Mouse (Mus musculus) hematopoietic stem cell, adult 5-6 weeks (primary cell): ENCODE results near the gene Glt8d2. TPM values are rescaled to one million over a fixed set of nuclear protein-coding genes. Genes with fewer than 3 reads are reported as not detected.

Experiments
- ATAC-seq, 2 experiments: fragments of 125-278 bp in 1 of 2; replicated peaks in 1 of 2; 2 replicates each; pipeline ENCODE4 v1.8.0; 2016 to 2017; ENCODE audit warnings: inconsistent platforms in 2 of 2, mild to moderate bottlenecking in 2 of 2, moderate number of reproducible peaks in 2 of 2, low read depth in 1 of 2, moderate TSS enrichment in 1 of 2; ENCODE audit not compliant: low FRiP score in 2 of 2, poor library complexity in 2 of 2, severe bottlenecking in 2 of 2, insufficient read depth in 1 of 2, low TSS enrichment in 1 of 2
- total RNA-seq: library from RNA; stranded (forward); fragments of 172-1452, 232-1000 nt; gene quantifications from 2 replicates; pipeline ENCODE4 v1.2.3, GENCODE M21; 2017

Gene Glt8d2
- total RNA-seq, 1 experiment from 2014 or later = 1.6 TPM

DNA sequence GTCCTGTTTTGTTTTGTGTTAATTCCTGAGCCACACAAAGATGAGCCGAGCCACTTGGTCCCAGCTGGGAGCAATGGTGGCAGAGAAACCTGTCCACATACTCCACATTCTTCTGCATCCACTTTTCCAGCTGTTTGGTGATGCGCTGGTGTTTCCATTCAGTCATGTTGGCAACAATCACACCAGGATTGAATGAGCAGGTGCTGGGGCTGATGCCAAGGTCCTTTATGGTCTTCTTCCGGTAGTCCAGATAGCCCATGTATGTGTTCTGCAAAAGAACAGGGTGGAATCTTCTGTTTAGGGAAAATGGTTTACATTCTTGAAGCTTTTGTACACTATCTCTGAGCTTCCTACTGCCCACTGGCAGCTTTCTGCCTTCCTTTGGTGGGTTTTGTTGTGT, 35.9 kb downstream of the Glt8d2 start:
- ATAC-seq = no peak

DNA sequence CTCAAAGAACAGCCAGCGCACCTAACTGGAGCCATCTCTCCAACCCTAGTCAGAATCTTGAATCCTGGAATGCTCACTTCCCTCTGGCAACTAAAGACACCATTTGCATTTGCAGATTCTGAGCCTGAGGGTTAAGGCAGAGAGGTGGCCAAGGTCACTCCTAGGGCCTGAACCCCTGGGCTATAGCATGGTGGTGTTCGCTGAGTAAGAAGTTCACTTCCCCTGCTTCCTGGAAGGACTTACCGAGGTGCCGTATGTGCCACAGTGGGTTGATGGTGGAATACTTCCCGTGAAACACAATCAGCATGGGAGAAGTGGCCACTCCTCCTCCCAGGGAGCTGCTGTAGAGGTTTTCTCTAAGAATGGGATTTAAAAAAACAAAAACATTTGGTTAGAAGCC, 37.8 kb downstream of the Glt8d2 start:
- no peak for ATAC-seq

DNA sequence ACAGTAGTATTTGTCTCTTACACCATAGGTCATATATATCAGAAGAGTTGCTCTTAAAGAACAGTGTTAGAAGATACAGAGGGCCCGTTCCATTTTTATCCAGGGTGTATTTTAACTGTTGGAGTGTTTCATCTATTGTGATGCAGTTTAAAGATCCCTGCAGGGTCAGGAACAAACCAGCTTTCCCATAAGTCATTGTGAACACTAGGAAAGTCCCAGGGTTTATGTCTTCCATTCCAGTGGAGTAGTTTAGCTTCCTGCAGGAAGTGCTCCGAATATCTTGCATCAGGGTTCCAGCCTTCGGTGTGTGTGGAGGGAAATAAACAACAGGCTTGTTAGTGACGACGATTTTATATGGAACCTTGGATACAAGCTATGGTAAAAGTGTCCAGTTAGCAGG, 39.2 kb downstream of the Glt8d2 start:
- no peak for ATAC-seq

DNA sequence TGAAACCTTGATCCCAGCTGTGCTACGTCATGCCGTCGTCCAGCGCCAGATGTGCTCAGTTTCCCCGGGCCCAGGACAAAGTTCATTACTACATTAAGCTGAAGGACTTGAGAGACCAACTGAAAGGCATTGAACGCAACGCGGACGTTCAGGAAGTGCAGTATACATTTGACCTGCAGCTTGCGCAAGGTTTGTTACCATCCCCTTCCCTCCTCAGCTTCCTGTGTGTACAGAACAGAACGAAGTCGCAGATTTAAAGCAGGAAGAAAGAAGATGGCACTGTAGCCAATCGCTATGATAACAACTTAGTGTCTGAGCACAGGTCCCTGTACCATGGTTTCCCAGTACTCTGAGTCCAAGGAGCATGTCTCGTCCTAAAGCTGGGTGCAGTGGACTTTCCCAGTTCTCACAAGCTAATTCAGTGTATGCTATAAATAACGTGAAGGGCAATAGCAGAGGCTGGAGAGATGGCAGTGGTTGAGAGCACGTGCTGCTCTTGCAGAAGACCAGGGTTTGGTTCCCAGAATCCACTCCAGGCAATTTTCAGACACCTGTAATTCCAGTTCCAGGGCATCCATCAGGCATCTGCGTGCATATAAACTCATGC, 43.1 kb downstream of the Glt8d2 start:
- peak in 1 of 2 experiments; percentile 42; a peak in 1 of 4 replicates for ATAC-seq

DNA sequence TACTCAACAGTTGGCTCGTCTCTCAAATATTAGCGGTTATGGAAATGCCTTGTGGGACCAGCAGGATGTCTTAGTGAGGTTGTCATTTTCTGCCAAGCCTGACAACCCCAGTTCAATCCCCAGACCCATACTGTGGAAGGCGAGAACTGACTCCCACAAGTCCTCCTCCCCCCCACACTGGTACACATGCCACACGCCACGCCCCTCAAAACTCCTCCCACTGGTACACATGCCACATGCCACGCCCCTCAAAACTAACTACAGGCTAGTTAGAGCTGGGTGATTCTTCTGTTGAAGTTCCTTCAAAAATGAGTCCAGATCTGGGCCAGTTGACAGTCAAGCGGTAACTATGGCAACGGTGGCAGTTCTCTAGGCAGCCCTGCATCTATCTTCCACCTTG, 44.4 kb downstream of the Glt8d2 start:
- ATAC-seq = no peak

DNA sequence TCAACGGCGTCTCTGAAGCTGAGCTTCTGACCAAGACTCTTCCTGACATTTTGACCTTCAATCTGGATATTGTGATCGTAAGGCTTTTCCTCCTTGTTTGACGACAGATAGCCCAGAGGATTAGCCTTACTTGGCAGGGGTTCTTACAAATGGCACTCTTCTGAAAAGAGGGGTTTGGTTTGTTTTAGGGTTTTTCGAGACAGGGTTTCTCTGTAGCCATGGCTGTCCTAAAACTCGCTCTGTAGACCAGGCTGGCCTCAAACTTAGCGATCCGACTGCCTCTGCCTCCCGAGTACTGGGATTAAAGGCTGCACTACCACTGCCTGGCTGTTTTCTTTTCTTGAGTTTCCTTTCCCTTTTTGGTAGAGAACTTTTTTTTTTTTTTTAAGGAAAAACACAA, 49.0 kb downstream of the Glt8d2 start:
- ATAC-seq = no peak

DNA sequence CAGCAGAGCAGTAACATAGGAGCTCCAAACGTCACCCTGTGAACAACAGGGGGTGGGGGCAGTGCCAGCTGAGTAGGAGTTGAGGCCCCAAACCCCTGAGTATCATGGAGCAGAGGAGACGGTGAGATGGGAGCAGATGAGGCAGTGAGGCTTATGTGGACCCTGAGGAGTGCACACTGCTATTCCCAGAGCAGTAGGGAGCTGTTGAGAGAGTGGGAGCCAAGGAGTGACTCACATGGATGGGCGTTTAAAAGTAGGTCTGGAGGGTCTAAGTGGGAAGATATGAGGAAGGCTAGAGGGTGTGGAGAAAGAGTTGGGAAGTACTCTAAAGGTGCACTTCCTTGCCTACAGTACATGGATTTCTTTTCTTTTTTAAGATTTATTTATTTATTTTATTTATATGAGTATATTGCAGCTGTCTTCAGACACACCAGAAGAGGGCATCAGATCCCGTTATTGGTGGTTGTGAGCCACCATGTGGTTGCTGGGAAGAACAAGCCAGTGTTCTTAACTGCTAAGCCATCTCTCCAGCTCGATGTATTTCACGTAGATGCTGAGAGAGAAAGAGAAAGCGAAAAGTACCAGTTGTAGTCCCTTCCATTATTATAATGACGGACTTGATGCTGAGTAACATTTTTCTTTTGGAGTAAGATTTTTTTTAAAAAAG, 51.3 kb downstream of the Glt8d2 start:
- ATAC-seq = no peak

DNA sequence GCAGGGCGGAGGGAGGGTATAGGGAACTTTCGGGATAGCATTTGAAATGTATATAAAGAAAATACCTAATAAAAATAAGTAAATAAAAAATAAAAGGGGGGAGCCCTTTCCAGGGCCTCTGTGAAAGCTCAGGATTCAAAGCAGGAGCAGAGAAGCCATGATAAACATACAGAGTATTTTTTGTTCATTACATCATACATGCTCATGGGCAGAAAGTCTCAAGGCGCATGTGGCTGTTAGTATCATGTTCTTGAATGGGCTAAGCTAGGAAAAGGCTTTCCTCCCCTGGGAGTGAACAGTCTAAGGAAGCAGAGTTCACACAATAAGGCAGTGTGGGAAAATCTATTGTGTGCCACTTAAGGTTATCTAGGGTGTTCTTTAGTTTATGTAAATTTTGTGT, 54.1 kb downstream of the Glt8d2 start:
- no peak for ATAC-seq

DNA sequence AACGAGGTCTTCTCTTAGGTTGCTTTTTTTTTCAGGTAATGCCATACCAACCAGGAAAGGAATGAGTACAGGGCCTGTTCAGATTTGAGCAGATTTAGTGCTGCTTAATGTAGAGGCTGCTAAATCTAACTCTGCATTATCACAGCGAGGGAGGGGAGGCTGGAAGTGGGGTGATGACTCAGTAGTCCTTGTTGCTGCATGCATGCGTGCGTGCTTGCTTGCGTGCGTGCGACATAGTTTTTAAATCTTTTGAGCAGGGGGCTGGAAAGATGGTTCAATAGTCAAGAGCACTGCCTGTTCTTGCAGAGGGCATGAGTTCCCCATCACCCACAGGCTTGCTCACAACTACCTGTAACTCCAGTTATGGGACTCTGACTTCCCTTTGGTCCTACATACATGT, 56.1 kb downstream of the Glt8d2 start:
- ATAC-seq = no peak

DNA sequence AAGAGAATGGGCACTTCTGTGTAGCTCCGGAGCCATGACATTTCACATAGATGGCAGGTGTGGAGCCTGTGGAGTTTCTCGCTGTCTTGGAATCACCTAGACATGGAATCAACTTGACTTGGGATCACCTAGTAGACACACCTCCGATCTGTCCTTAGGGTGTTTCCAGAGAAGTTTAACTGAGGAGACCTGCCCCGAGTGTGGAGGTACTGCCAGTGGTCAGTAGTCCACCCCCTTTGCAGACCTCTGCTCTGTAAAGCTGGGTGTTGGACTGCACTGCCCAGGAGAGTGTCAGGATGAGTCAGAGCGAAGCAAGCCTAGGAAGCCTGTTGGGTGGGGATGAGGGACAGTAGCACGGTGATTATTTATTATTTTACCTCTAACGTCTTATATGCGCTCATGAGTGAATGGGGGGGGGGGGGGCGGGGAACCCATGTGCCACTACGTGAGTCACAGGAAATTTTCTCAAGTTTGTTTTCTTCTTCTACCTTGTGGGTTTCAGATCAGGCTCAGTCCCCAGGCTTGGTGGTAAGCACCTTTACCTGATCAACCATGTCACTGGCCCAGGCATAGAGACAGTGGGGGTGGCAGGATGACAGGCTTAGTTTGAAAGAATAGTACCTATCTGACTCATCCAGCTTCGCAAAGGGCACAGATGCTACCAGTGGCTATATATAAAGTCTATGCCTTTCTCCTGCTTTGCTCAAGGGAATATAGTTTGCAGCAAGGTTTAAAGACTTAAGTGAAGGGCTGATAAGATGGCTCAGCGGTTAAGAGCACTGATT, 57.8 kb downstream of the Glt8d2 start:
- no peak for ATAC-seq

DNA sequence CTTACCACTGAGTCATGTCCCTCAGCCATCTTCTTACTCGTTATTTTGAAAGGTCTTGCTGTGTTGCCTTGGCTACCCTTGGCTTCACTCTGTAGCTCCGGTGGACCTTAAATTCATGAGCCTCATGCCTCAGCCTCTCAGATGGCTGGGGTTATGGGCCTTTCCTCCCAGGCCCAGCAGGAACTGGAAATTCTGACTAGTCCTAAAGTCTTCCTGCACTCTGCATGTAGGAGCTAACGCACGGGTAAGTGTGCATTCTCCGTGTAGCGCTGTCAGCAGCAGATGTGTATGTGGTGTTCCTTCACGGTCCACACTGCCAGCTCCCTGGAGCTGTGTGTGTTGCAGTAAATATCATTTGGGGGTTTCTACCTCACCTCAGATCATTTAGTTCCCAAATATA, 59.3 kb downstream of the Glt8d2 start:
- no peak for ATAC-seq

DNA sequence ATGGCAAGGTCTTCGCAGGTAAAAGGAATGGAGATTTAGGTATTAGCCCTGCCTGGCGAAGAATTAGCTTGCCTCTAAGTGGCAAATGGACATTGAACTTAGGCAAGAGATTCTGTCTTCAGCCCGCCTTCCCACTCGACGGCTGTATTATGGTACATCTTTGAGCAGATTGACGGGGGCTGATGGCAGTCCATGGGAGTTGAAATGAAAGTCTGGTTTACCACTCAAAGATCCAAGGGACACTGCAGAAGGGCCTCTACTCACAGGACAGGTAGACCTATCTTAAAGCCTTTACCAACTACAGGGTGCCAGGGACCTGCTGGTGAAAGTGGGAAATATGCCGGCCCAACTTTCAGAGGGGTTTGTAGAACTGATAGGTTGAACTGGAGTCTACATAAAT, 60.0 kb downstream of the Glt8d2 start:
- no peak for ATAC-seq

DNA sequence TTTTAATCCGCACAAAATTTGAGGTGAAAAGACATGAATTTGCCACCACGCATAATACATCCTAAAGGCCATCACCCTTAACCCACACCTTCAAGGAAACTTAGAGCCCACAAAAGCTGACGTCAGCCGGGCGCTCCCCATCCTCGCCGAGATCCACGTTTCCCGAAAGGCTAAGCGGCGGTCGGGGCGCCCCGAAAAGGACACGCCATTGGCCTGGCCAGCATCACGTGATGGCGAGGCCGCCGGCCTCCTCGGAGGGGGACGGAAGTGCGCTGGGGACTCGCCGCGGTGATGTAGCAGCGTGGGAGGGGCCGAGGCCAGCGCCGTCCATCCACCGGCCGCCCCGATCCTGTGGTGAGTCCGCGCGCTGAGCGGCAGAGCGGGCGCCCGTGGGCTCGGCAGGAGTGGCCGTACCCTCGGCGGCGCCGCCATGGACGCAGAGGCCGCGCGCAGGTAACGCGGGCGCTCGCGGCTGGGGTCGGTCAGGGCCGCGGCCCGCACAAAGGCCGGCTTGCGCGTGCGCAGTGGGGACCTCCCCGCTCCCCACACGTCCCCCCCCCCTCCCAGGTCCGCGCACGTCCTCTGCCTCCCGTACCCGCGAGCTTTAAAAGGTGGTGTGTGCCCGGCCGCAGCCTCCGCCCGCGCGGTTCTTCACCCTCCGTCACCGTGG, 60.7 kb downstream of the Glt8d2 start, which contains the start of gene Tdg:
TSS of gene Tdg (plus strand) at position 243 of the 670 bp plus-strand sequence.
- peak; percentile 94 to 95 for ATAC-seq

DNA sequence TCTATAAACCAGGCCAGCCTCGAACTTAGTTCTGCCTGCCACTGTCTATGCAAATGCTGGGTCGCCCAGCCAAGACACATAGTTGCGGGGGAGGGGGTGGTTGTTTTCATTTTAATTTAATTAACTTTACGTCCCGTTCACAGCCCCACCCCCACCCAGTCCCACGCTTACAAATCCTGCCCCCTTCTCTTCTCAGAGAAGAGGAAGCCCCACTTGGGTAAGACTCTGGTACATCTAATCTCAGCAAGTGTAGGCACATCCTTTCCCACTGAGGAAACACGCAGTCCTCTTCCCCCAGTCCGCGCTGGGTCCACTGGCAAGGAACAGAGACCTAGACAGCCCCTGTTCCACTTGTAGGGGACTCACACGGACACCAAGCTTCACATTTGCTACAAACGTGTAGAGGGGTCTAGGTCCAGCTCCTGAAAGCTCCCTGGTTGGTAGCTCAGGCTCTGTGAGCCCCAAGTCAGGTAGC, 61.3 kb downstream of the Glt8d2 start:
- ATAC-seq = peak; percentile 22 to 24; a peak in 3 of 4 replicates

DNA sequence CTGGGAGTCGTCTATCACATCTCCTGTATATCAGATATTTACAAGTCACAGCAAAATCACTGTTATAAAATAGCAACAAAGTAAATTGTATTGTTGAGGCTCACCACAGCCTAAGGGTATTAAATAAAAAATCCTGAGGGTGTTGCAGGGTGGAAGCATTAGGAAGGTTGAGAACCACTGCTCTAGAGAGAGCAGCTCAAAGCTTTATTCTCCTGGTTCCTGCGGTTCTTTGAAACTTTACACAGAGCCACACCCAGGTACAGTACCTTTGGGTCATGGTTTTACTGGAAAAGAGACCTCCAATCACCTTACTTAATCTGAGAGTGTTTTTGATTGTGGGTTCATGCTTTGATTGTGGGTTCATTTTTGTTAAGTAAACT, 66.9 kb downstream of the Glt8d2 start:
- ATAC-seq = 0 out of 4 replicates have a peak, but pooled peaks of 1 of the 2 experiments have one; percentile 6

DNA sequence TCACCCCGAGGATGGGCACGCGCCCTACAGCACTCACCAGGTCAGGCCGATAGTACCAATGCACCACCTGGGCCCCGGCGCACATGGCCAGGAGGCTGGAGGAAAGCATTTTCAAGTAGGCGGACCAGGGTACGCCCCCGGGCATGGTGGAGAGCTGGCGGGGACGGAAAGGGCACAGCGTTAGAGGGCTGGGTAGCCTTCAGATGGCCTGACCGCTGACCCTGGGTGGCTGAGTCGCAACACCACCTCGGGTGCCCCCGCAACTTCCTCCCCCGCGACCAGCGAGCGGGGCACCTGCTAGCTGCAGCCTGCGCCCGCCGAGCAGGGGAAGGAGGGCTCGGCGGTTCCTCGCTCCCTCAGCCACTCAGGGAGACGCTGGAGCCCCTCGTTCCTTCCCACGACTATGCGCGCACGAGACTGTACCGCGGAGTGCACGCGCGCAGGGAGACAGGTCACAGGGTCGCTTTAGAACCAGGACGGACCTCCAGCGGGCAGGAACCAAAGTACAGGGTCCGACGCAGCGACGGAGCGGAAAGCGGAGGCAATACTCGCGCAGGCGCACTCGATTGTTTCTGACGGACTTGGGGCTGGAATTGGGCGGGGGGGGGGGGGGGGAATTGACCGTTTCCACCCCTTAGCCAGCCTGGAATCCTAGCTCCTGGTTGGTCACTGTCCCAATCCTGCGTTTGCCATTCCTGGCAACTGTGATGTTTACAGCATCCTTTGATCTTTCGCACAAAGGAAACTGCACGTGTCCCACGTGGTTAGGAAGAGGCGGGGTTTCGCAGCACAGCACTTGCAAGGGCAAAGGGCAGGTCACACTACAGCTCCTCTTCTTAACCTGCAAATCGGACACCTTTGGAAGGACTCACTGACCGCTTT, 67.5 kb downstream of the Glt8d2 start, which contains the start of gene 1190007I07Rik:
TSS of gene 1190007I07Rik (minus strand) at position 558 of the 882 bp plus-strand sequence.
- ATAC-seq = peak; percentile 85 to 87

DNA sequence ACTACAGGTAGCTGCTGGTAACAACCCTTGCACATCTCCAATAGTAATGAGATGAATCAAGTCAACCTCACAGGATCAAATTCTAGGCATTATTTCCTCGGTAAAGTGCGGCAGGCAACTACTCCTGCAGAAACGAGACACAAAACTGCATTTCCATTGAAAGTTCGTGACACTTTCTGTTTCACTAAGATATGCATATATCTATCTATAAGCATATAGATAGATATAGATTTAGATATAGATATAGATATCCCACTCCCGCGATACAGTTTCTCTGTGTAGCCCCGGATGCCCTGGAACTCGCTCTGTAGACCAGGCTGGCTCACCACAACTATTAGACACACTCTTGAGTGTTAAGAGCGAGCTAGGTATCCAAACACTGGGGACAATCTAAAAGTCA, 68.2 kb downstream of the Glt8d2 start:
- ATAC-seq = no peak
